Mouse (Mus musculus): ENCODE measurements at regions not wholly inside any gene's neighbourhood (a gene's known extent, or its start where the extent isn't known, plus 50 kb on each side); places are given as distances from the start of the nearest gene placed in this dataset.

DNA sequence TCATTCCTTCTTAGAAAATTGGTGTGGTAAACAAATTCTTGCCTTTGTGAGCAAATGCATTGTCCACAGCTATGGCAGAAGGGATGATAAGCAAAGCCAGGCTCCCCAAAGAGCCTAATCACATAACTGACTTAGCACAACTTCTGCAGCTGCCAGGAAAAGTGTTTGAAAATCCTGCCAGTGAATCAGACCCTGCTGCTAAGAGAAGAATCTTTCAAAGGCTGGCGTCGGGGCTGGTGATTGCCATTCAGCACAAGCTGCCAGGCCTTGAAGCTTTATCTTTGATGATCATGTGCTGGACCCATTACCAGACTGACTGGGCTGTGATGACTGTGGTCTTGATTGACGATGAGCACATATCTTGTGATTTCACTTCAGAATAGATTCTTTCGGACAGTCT is 713.9 kb upstream of the Tex47 start:
- DNase-seq (ENCODE audit: low read depth, low spot score): no peak

DNA sequence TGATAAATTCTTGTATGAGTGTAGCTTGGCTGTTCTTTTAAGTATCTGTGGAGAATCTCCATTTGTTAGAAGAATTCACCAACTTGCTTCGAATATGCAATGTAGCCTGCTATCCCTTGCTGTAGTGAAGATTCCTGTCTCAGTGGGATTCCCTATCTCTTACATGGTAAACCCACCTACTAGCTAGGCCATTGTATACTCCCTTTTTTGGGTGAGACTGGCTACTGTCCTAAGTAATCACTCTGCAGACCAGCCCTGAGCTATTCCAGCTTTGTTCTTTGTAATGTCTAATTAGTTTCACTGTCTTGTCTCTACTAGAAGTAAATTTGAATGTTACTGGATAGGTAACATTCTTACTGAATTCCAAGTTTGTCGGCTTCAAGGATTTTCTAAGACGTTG is 692.8 kb upstream of the Tex47 start:
- peak; percentile 77 for DNase-seq (ENCODE audit: low read depth, low spot score)

- no peak for DNase-seq (ENCODE audit: low read depth, low spot score)
Measured at GRCm38 (mm10) chr5:6644869-6645268, 659.0 kb upstream of the Tex47 start.

GRCm38 (mm10) chr5:6676211-6676610 is 627.7 kb upstream of the Tex47 start:
- DNase-seq (ENCODE audit: low read depth, low spot score): peak; percentile 90

- DNase-seq (ENCODE audit: low read depth, low spot score): peak; percentile 18
Measured at GRCm38 (mm10) chr5:6709668-6710309, 594.1 kb upstream of the Tex47 start.

DNA sequence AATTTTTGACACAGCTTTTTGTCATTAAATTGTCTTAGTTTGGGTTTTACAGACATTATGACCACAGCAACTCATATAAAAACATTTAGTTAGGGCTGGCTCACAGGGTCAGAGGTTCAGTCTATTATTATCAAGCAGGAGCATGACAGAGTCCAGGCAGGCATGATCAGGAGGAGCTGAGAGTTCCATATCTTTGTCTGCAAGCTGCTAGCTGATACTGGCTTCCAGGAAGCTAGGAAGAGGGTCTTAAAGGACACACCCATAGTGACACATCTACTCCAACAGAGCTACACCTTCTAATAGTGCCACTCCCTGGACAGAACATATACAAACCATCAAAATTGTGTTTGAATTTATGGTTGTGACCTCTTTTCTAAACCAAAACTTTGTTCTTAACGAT is 587.7 kb upstream of the Tex47 start:
- no peak for DNase-seq (ENCODE audit: low read depth, low spot score)

DNA sequence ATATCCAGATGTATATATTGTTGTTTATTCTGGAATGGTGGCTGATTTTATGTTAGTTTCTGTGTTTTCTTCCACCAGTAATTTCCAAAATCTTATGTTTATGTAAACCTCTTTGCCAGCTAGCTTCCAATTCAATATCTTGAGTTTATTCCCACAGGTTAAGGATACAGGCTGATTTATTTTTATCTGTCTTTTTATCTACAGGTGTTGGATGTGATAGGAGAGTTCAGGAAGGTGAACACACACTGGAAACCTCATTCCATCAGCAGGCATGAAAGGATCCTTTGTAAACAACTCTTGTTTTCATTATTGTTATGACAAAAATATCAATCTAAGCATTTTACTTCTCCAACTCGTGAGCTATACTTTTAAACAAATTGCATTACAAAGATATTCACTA is 587.3 kb upstream of the Tex47 start:
- DNase-seq (ENCODE audit: low read depth, low spot score): no peak

Data from R1 (cell line).